Mouse (Mus musculus): ENCODE measurements around the gene Gm28308.

Gm28308 gene

GRCm38 (mm10) chr6:52218643-52219215 lies 5.6 kb upstream of the Gm28308 start:
- DNase-seq (ENCODE audit: low spot score) = no peak

GRCm38 (mm10) chr6:52217895-52218642 lies 4.9 kb upstream of the Gm28308 start:
- peak; percentile 1 for DNase-seq (ENCODE audit: low spot score)

DNA sequence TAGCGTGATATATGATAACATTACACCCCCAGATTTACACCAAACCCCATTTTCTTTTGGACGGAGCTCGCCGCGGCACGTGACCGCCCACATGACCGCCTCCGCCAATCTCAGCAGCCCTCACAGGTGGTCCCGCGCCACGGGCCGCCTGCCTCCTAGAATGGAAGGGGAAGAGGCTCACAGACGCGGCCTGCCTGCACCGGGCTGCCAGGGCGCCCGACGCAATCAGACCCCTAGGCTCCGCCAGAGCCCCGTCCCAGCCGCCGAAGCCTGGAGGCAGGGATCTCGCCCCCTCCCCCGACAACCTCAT lies 4.3 kb upstream of the Gm28308 start:
- peak; percentile 55 for DNase-seq (ENCODE audit: low spot score)

DNA sequence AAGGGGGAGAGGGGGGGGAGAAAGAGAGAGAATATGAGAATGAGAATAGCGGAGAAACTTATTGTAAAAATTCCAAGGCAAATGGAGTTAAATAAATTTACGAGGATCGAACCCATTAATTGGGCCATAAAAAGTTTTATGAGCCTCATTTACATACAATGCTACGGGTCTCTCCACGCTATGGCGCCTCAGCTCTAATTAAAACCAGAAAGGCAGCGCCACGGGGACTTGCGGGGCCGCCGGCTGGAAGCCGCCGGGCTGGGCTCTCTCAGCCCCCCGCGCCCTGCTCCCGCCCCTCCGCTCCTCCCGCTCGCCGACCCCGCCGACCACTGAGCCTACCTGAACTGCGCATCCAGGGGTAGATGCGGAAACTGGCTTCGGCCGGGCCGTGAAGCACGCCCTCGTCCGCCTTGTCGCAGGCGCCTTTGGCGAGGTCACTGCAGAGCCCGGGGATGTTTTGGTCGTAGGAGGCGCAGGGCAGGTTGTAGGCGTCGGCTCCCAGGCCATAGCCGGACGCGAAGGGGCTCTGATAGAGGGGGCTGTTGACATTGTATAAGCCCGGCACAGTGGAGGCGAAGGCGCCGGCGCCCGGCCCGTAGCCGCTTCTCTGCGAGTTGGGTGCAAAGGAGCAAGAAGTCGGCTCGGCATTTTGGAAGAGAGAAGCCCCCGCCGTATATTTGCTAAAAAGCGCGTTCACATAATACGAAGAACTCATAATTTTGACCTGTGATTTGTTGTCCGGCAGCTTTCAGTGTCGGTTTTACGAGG lies 3.7 kb upstream of the Gm28308 start:
- peak; percentile 14 for DNase-seq (ENCODE audit: low spot score)

- DNase-seq (ENCODE audit: low spot score) = no peak
Observed at GRCm38 (mm10) chr6:52215771-52216535, 2.8 kb upstream of the Gm28308 start.

DNA sequence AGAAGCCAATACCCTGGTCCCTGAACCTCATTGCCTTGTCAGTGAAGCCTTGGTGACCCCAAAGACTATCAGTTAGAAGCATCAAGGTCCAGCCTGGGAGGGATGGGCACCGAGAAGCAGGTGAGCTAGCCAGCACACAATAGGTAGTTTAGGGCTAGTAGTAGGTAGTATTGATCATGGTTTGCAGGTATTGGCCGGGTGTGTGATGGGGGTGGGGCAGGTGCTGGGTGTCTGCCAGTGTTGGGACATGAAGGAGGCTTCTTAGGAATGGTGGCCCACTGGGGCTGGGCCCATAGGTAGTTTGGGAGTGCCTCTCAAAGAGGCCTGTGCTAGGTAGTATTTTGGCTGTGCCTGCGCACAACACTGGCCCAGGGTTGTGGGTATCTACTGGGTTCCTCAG lies 1.9 kb upstream of the Gm28308 start:
- no peak for DNase-seq (ENCODE audit: low spot score)

DNA sequence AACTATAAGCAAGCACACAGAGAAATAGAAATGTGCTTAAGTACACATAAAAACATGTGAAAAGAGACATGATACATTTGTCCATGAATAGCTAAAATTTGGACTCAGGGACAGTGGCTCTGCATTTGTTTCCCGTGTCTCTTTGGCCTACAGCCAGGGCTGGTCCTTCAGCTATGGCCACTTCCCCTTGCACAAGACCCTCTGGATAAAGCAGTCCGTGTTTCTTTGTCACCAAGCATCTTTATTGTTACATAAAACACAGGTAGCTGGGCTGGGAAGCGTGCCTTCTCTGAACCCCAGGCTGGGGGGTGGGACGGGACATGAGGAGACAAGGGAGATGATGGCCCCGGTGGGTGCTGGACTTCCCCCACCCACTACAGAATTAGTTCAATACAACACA lies 1.1 kb upstream of the Gm28308 start:
- DNase-seq (ENCODE audit: low spot score) = no peak

DNA sequence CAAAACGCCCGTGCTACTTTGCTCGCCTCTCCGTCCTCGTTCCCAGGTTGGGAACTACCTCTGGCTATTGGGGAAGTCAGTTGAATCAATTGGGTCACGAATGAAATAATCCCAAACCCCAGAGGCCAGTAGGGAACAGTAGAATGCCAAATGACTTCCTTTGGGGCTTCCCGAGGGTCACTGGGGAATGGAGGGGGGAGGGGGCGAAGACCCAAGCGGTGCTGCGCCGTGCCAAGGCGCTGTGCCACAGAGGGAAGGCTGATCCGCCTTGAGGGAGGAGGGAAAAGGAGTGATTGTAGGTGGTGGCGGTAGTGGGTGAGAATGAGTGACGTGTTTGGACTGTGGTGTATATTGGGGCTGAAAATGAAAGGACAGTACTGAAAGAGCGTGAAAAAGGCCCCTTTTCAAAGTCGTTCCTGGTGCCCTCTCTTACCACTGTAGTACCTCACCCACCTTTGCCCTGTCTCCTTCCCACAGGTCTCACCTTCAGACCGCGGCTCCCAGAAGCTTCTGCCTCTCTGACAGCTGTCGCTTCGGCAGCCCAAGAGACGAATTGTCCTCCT lies 502 bp downstream of the Gm28308 start:
- DNase-seq (ENCODE audit: low spot score) = peak; percentile 31

DNA sequence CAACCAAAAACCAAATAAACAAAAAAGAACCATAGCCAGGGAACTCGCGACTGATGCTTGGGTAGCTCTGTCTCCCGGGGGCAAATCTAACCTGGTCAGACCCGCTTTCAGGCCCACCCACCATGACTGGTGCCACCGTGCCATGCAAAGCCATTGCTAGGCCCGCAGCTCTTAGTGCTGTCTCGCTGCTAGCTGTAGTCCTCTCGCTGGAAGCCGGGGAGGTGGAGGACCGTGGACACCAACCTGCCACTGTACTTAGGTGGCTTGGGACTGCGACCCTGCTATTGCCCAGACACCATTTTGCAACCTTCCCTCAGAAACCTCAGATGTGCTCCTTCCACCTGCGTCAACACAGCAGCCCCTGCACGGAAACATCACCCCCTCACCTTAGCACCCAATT lies 1.2 kb downstream of the Gm28308 start:
- no peak for DNase-seq (ENCODE audit: low spot score)

GRCm38 (mm10) chr6:52211170-52211935 lies 1.8 kb downstream of the Gm28308 start:
- peak; percentile 65 for DNase-seq (ENCODE audit: low spot score)

- no peak for DNase-seq (ENCODE audit: low spot score)
Observed at GRCm38 (mm10) chr6:52209685-52210046, 3.5 kb downstream of the Gm28308 start.

GRCm38 (mm10) chr6:52208868-52209684 lies 4.1 kb downstream of the Gm28308 start:
- DNase-seq (ENCODE audit: low spot score) = no peak

DNA sequence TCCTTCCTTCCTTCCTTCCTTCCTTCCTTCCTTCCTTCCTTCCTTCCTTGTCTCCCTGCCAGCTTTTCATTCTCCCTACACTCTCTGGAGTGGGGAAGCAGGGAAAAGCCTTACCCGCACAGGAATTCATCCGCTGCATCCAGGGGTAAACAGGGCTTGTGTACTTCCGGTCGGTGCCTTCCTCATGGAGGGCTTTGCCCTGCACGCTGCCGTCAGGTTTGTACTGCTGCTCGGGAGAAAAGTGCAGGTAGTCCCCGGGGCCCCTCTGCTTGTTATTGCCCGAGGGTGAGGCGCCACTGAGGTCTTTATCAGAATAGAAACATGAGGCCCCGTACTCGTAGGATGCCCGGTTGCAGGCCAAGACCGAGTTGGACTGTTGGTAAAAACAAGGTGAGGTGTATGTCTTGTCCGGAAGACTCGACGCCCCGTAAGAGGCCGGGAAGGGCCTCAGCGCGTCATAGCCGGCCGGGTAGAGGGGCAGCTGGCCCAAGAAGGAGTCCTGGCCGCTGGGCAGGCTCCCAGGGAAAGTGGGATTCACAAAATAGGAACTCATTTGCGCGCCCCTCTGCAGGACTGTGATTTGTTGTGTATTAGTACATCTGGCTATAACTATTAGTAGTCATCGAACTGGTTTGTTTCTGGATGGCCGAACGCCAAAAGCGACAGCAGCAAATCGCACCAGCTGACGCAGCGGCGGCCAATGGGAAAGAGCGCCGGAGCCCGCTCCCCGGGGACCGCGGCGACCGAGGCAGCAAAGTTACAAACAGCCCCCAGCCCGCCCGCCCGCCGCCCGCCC lies 4.9 kb downstream of the Gm28308 start, which contains the start of gene Hoxa6:
Gene Hoxa6 (minus strand): TSS at position 651 of the 796 bp plus-strand sequence.
- DNase-seq (ENCODE audit: low spot score) = peak; percentile 21

DNA sequence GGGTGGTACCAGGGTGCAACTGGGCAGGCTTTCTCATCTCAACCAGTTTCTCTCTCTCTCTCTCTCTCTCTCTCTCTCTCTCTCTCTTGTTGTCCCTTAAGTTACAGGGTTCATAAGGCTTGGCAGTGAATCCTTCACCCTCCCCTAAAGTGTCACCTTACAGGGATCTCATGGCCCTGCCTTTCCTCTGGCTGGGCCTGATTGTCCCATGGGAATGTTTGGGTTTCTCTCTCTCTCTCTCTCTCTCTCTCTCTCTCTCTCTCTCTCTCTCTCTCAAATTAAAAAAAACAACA lies 5.5 kb downstream of the Gm28308 start:
- DNase-seq (ENCODE audit: low spot score) = no peak

DNA sequence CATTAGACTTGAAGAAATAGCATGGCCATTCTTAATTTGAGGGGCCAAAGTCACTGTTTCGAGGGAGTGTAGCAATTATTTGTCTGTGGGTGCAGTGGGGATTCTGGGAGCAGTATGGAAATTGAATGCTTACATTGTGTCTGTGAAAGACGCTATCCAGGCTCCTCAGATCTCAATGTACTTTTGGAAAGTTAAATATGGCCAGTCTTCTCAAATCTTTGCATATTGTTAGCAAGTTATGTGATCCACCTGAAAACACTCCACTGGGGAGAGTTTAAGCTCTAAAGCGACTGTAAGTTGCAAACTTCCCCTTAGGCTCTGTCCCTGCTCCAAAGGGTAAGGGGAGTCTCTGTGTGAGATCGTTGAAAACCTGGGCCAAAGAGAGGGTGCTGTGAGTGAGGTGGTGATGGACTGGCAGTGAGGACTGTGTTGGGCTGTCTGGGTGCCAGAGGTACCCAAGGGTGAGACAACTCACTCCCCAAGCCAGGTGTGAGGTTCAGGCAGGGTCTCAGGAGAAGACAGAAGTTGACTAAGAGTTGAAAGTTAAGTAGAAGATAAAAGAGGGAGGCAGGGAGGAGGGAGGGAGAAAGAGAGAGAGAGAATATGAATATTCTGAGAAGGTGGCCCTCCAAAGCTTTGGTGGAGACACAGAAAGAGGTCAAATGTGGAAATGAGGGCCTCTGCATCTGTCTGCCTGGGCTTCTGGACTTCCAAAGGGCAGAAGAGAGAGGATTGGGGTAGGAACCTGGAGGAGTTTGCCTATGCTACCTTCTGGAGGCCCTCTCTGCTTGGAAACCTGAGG lies 6.1 kb downstream of the Gm28308 start:
- DNase-seq (ENCODE audit: low spot score) = no peak

DNA sequence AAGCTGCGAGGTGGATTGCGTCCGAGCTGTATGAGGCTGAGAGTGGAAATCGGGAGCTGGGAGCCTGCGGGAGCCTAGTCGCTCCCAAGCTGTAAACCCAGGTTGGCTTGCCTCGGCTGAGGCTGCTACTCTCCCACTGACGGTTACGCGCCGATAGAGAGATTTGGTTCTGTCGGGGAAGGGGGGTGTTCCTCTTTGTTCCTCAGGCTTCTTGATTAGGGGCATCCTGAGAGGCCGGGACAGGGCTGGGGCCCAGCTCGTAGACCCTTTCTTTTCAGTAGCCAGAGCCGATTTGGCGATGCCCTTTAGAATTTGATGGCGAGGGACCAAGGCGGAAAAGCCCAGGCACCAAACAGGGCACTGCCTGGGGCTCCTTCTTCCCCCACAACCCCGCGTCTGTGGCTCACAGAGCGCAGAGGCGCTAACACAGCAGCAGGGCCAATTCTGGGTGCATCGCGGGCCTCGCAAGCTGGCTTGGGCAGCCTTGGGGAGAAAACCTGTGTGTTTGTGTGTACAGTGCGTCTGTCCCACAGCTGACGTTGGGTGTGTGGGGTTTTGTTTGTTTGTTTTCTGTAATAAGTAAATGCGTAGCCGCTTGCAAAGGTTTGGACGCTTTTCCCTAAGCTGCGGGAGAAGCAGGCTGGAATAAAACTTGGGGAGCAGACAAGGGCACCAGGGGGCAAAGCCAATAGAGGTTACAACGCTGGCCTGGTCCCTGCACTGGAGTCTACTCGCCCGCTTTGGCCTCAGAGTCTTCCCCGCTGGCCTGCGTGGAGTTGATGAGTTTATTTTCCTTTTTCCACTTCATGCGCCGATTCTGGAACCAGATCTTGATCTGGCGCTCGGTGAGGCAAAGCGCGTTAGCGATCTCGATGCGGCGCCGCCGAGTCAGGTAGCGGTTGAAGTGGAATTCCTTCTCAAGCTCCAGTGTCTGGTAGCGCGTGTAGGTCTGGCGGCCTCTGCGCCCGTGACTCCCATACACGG lies 7.2 kb downstream of the Gm28308 start:
- no peak for DNase-seq (ENCODE audit: low spot score)

DNA sequence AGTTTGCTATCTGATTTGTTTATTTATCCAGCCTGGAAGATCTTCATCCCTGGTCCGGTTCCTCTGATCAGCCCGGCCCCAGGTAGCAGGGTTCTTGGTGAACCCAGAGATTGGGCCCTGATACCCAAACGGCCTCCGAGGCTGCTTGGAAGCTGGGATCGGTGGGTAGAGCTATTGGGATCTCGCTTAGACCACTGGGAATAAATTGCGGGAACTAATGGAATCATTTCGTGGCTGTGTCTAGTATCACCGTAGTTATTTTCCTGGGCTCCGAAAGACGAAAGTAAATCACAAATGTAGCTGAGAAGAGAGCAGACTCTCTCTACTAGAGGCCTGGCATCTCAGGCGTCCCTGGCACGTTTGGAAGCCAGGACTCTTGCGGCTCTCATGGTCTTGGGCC lies 7.9 kb downstream of the Gm28308 start:
- DNase-seq (ENCODE audit: low spot score) = no peak

All from ovary, postnatal 10 days (tissue).